Comparison of ENCODE assay signal across 14 mouse cellular contexts in the genomic region with DNA sequence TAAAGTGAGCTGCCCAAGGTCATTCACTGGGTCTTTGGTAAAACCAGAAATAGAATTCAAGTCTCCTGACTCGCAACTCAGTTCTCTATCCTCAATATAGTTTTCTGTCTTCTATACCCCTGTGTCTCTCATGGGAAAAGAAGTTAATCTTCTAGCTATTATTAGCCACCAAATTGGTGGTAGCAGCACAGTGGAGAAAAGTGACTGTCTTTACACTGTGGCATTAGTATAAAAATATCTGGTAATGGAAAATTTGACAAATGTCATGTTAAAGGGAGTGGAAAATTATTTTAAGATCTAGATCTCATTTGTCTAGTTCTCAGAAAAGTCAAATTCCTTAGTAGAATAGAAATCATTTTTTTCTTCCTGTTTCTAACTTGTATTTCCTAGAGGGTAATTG.
"Had no signal": no experiment of that assay in that cellular context is flagged by ENCODE, and none has a peak within 500 bp of the region (broad histone marks: within the 10 kb centered on the region; RNA-seq: fewer than 3 reads in every experiment).

No protein-coding gene starts in this region.

- H3K4me3 ChIP-seq: lung, embryonic 15.5 days; megakaryocyte, embryonic 14.5 days; midbrain, embryonic 13.5 days; midbrain, embryonic 15.5 days; neural tube, embryonic 12.5 days had no signal

- H3K4me1 ChIP-seq: lung, embryonic 15.5 days; megakaryocyte, embryonic 14.5 days; midbrain, embryonic 13.5 days; midbrain, embryonic 15.5 days; neural tube, embryonic 12.5 days had no signal

- ATAC-seq: lung, postnatal 0 days; midbrain, embryonic 13.5 days; midbrain, embryonic 15.5 days had no signal

- DNase-seq: lung, adult 2 months; lung, postnatal 14 days; lung, postnatal 36 days; right cerebral cortex, postnatal 14 days; thymus, adult 18-20 months; thymus, postnatal 14 days; thymus, postnatal 36 days had no signal

- H3K36me3 ChIP-seq: midbrain, embryonic 15.5 days had no signal

- H3K27ac ChIP-seq: lung, embryonic 15.5 days; macrophage; midbrain, embryonic 13.5 days; midbrain, embryonic 15.5 days; neural tube, embryonic 12.5 days had no signal

- H3K27me3 ChIP-seq: lung, embryonic 15.5 days; megakaryocyte, embryonic 14.5 days; midbrain, embryonic 13.5 days; midbrain, embryonic 15.5 days; neural tube, embryonic 12.5 days had no signal

- H3K9me3 ChIP-seq: lung, embryonic 15.5 days; megakaryocyte, embryonic 14.5 days; midbrain, embryonic 13.5 days; midbrain, embryonic 15.5 days; neural tube, embryonic 12.5 days had no signal
